Mouse (Mus musculus) brain, embryonic 14.5 days (tissue): ENCODE measurements at regions not wholly inside any gene's neighbourhood (a gene's known extent, or its start where the extent isn't known, plus 50 kb on each side); places are given as distances from the start of the nearest gene placed in this dataset.

Experiments
- CTCF ChIP-seq: fragments of 200-500 bp; IDR thresholded peaks from 2 replicates; pipeline ENCODE4 v1.5.1; 2012; ENCODE audit warnings: inconsistent platforms, mild to moderate bottlenecking, moderate library complexity, borderline replicate concordance; ENCODE audit not compliant: insufficient read depth, insufficient read length; ENCODE audit errors: extremely low read depth
- POLR2A ChIP-seq: fragments of 200-500 bp; IDR thresholded peaks from 2 replicates; pipeline ENCODE4 v1.6.1; 2012; ENCODE audit warnings: mild to moderate bottlenecking, inconsistent platforms, borderline replicate concordance; ENCODE audit not compliant: poor library complexity, insufficient read depth, insufficient read length, severe bottlenecking; ENCODE audit errors: extremely low read depth

- TF ChIP-seq POLR2A (no peak), CTCF (no peak)
Observed at GRCm38 (mm10) chr9:111762653-111763468, 72.7 kb upstream of the Stac start.
